Mouse (Mus musculus): ENCODE results near the gene Mtif3. TPM values are rescaled to one million over a fixed set of nuclear protein-coding genes. Genes with fewer than 3 reads are reported as not detected.
A peak's percentile ranks its signal among the peaks of the same experiment; 100 is the strongest.
"Not testable (repeated sequence)": the region's sequence is repeated elsewhere in the genome, so short reads cannot be mapped to it uniquely, and the experiment has no call there.

Mtif3 gene
- polyA plus RNA-seq, 1 experiment from 2014 or later = 29.9 TPM

GRCm38 (mm10) chr5:146947497-146947896, 16.1 kb downstream of the Mtif3 start:
- H3K4me3 ChIP-seq (ENCODE audit: low read depth, low read length) = no peak overlapping the region
- peaks cover 7% of the 10 kb centered on the region; the same call in 1 of the 2 replicates for H3K4me1 ChIP-seq (replicated peaks; ENCODE audit: control insufficient read depth, insufficient read depth, low read length)
- H3K27ac ChIP-seq (ENCODE audit: low read depth, low read length) = no peak overlapping the region
- no peak for ATAC-seq
- peaks cover 19% of the 10 kb centered on the region for H3K36me3 ChIP-seq (ENCODE audit: control insufficient read depth, insufficient read depth)
- TF ChIP-seq CTCF (IDR thresholded peaks at IDR 0.05; ENCODE audit: low read depth) = no peak
- WGBS = 92% methylated on average over 6 of the region's 6 CpGs
- H3K9ac ChIP-seq (ENCODE audit: low read depth, low read length) = no peak overlapping the region
- no peaks in the 10 kb centered on the region for H3K27me3 ChIP-seq (replicated peaks; ENCODE audit: control insufficient read depth, insufficient read depth, low read length)
- H3K9me3 ChIP-seq (ENCODE audit: control insufficient read depth) = no peaks in the 10 kb centered on the region
- H3K4me2 ChIP-seq (replicated peaks; ENCODE audit: low read depth) = no peak overlapping the region

- H3K27me3 ChIP-seq (replicated peaks; ENCODE audit: control insufficient read depth, insufficient read depth, low read length) = no peaks in the 10 kb centered on the region
- ATAC-seq = no peak
- H3K4me3 ChIP-seq (ENCODE audit: low read depth, low read length) = no peak overlapping the region
- H3K27ac ChIP-seq (ENCODE audit: low read depth, low read length) = no peak overlapping the region
- no peak for TF ChIP-seq CTCF (IDR thresholded peaks at IDR 0.05; ENCODE audit: low read depth)
- WGBS = 90% methylated on average over 9 of the region's 9 CpGs
- H3K36me3 ChIP-seq (ENCODE audit: control insufficient read depth, insufficient read depth) = peaks cover 11% of the 10 kb centered on the region
- H3K4me2 ChIP-seq (replicated peaks; ENCODE audit: low read depth) = no peak overlapping the region
- no peaks in the 10 kb centered on the region for H3K9me3 ChIP-seq (ENCODE audit: control insufficient read depth)
- H3K4me1 ChIP-seq (replicated peaks; ENCODE audit: control insufficient read depth, insufficient read depth, low read length) = peaks cover 7% of the 10 kb centered on the region; the same call in 1 of the 2 replicates
- no peak overlapping the region for H3K9ac ChIP-seq (ENCODE audit: low read depth, low read length)
Measured at GRCm38 (mm10) chr5:146946682-146947081, 16.9 kb downstream of the Mtif3 start.

GRCm38 (mm10) chr5:146944568-146944967, 19.0 kb downstream of the Mtif3 start:
- ATAC-seq = no peak
- TF ChIP-seq CTCF (IDR thresholded peaks at IDR 0.05; ENCODE audit: low read depth) = peak; percentile 47
- Histone ChIP-seq H3K9me3 (ENCODE audit: control insufficient read depth) (no peaks in the 10 kb centered on the region), H3K4me1 (replicated peaks; ENCODE audit: control insufficient read depth, insufficient read depth, low read length) (peaks cover 2% of the 10 kb centered on the region; the same call in 1 of the 2 replicates), H3K4me3 (ENCODE audit: low read depth, low read length) (no peak overlapping the region), H3K27ac (ENCODE audit: low read depth, low read length) (no peak overlapping the region), H3K36me3 (ENCODE audit: control insufficient read depth, insufficient read depth) (no peaks in the 10 kb centered on the region), H3K9ac (ENCODE audit: low read depth, low read length) (no peak overlapping the region), H3K4me2 (replicated peaks; ENCODE audit: low read depth) (no peak overlapping the region), H3K27me3 (replicated peaks; ENCODE audit: control insufficient read depth, insufficient read depth, low read length) (no peaks in the 10 kb centered on the region)
- 93% methylated on average over 2 of the region's 2 CpGs for WGBS

GRCm38 (mm10) chr5:146942965-146943364, 20.6 kb downstream of the Mtif3 start:
- Histone ChIP-seq H3K9ac (ENCODE audit: low read depth, low read length) (no peak overlapping the region), H3K4me2 (replicated peaks; ENCODE audit: low read depth) (peak overlapping the region; percentile 30; the same call in 1 of the 2 replicates), H3K36me3 (ENCODE audit: control insufficient read depth, insufficient read depth) (no peaks in the 10 kb centered on the region), H3K4me3 (ENCODE audit: low read depth, low read length) (no peak overlapping the region), H3K27me3 (replicated peaks; ENCODE audit: control insufficient read depth, insufficient read depth, low read length) (no peaks in the 10 kb centered on the region), H3K27ac (ENCODE audit: low read depth, low read length) (no peak overlapping the region), H3K4me1 (replicated peaks; ENCODE audit: control insufficient read depth, insufficient read depth, low read length) (no peaks in the 10 kb centered on the region), H3K9me3 (ENCODE audit: control insufficient read depth) (no peaks in the 10 kb centered on the region)
- ATAC-seq = no peak
- no peak for TF ChIP-seq CTCF (IDR thresholded peaks at IDR 0.05; ENCODE audit: low read depth)
- 45% methylated on average over 15 of the region's 15 CpGs for WGBS

GRCm38 (mm10) chr5:146941939-146942338, 21.7 kb downstream of the Mtif3 start:
- not testable (repeated sequence) for H3K36me3 ChIP-seq (ENCODE audit: control insufficient read depth, insufficient read depth); H3K9ac ChIP-seq (ENCODE audit: low read depth, low read length); ATAC-seq; H3K9me3 ChIP-seq (ENCODE audit: control insufficient read depth); H3K27ac ChIP-seq (ENCODE audit: low read depth, low read length); H3K27me3 ChIP-seq (replicated peaks; ENCODE audit: control insufficient read depth, insufficient read depth, low read length); H3K4me3 ChIP-seq (ENCODE audit: low read depth, low read length); H3K4me2 ChIP-seq (replicated peaks; ENCODE audit: low read depth); H3K4me1 ChIP-seq (replicated peaks; ENCODE audit: control insufficient read depth, insufficient read depth, low read length)
- 47% methylated on average over 2 of the region's 2 CpGs for WGBS

GRCm38 (mm10) chr5:146940219-146940618, 23.4 kb downstream of the Mtif3 start:
- H3K4me3 ChIP-seq (ENCODE audit: low read depth, low read length) = no peak overlapping the region
- TF ChIP-seq CTCF (IDR thresholded peaks at IDR 0.05; ENCODE audit: low read depth) = peak; percentile 90
- H3K27ac ChIP-seq (ENCODE audit: low read depth, low read length) = no peak overlapping the region
- 23% methylated on average over 7 of the region's 7 CpGs for WGBS
- no peaks in the 10 kb centered on the region for H3K27me3 ChIP-seq (replicated peaks; ENCODE audit: control insufficient read depth, insufficient read depth, low read length)
- no peak for ATAC-seq
- no peak overlapping the region for H3K4me2 ChIP-seq (replicated peaks; ENCODE audit: low read depth)
- H3K9ac ChIP-seq (ENCODE audit: low read depth, low read length) = no peak overlapping the region
- no peaks in the 10 kb centered on the region for H3K9me3 ChIP-seq (ENCODE audit: control insufficient read depth)
- no peaks in the 10 kb centered on the region for H3K4me1 ChIP-seq (replicated peaks; ENCODE audit: control insufficient read depth, insufficient read depth, low read length)
- H3K36me3 ChIP-seq (ENCODE audit: control insufficient read depth, insufficient read depth) = no peaks in the 10 kb centered on the region

All from intestine, postnatal 0 days (tissue).